Mouse (Mus musculus) erythroblast, embryonic 14.5 days (primary cell): ENCODE data around the gene Ppp1r11. TPM values are rescaled to one million over a fixed set of nuclear protein-coding genes. Genes with fewer than 3 reads are reported as not detected.

Experiments used
- H3K27me3 ChIP-seq: 2 replicates; pipeline ENCODE4 v1.6.1; 2012; ENCODE audit warnings: inconsistent platforms; ENCODE audit not compliant: control insufficient read depth
- H3K36me3 ChIP-seq: 2 replicates; pipeline ENCODE4 v1.6.1; 2012; ENCODE audit warnings: mild to moderate bottlenecking, inconsistent platforms; ENCODE audit not compliant: control insufficient read depth
- H3K4me1 ChIP-seq: 2 replicates; pipeline ENCODE4 v1.6.1; 2012; ENCODE audit warnings: inconsistent platforms; ENCODE audit not compliant: control insufficient read depth
- H3K4me3 ChIP-seq: replicated peaks from 2 replicates; pipeline ENCODE3; 2012; ENCODE audit warnings: moderate library complexity, mild to moderate bottlenecking, inconsistent platforms
- H3K9me3 ChIP-seq: 2 replicates; pipeline ENCODE4 v1.6.1; 2012; ENCODE audit warnings: low read length, inconsistent platforms, mixed read lengths; ENCODE audit not compliant: control insufficient read depth
- GATA1 ChIP-seq: IDR thresholded peaks from 2 replicates; pipeline ENCODE4 v1.6.1; 2012; ENCODE audit warnings: low read length, inconsistent platforms, mixed read lengths
- TAL1 ChIP-seq: IDR thresholded peaks from 3 replicates; pipeline ENCODE4 v1.6.1; 2012; ENCODE audit warnings: low read length, inconsistent platforms, mixed read lengths
- polyA plus RNA-seq: library from polyadenylated mRNA; stranded (reverse); fragments of >175 nt; gene quantifications from 2 replicates; pipeline ENCODE4 v1.2.3, GENCODE M21; 2012

The Ppp1r11 gene
- polyA plus RNA-seq, 1 experiment: 7.6 TPM

DNA sequence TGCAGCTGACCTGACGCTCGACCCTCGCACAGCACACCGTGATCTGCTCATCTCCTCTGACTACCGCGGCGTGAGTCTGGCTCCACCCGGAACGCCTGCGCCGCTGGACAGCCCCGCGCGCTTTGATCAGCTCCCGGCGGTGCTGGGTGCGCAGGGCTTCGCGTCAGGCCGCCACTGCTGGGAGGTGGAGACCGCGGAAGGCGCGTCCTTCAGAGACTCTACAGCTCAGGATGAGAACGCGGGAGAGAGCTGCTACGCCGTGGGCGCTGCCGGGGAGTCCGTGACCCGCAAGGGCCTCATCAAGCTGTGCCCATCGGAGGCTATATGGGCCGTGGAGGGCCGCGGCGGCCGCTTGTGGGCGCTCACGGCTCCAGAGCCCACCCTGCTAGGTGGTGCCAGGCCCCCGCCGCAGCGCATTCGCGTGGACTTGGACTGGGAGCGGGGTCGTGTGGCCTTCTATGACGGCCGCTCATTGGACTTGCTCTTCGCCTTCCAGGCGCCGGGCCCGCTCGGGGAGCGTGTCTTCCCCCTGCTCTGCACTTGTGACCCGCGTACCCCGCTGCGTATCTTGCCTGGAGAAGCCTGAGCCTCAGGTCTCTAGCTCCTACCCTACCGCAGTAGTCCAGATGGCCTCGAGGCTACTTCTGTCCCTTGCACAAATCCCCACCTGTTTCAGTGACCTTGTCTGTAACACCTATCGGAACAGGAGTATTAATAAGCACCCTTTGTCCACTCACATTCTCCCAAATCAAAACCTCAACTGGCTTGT is 4.3 kb downstream of the Ppp1r11 start:
- Histone ChIP-seq H3K4me1 (peaks cover 20% of the 10 kb centered on the region), H3K36me3 (peaks cover 17% of the 10 kb centered on the region), H3K4me3 (peak overlapping the region; percentile 1), H3K9me3 (no peaks in the 10 kb centered on the region), H3K27me3 (peaks cover 62% of the 10 kb centered on the region)
- TF ChIP-seq TAL1 (no peak), GATA1 (no peak)

DNA sequence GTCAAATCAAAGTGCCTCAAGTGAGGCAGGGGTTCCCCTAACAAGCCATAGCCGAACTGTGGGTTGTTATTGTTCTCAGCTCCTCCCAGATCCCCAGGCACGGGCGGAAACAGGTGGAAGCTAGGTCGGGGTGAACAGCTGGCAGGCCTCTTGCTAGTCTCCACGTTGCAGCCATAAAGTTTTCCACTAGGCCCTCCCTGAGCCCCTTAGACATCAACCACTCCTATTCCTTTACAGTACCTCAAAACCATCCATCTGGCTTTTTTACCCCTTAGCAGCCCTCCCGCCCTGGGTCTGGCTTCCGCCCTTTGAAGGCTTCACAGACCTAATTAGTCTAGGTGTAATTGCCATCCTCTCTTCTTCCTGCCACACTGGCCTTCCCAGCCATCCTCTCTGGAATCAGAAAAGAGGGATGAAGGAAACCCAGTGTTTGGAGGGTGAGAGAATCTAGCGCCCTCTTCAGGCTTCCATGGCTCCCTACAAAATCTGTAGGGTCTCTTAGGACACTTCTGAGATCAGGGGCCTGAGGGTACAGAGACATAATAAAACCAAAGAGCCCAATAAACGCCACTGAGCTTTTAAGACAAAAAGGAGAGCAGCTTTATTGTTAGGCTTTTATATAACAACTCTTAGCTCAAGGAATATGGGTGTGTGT is 7.3 kb downstream of the Ppp1r11 start:
- Histone ChIP-seq H3K27me3 (peaks cover 84% of the 10 kb centered on the region), H3K9me3 (no peaks in the 10 kb centered on the region), H3K4me1 (no peaks in the 10 kb centered on the region; the same call in 1 of the 2 replicates), H3K36me3 (peaks cover 10% of the 10 kb centered on the region), H3K4me3 (no peak overlapping the region)
- TF ChIP-seq GATA1 (no peak), TAL1 (no peak)

DNA sequence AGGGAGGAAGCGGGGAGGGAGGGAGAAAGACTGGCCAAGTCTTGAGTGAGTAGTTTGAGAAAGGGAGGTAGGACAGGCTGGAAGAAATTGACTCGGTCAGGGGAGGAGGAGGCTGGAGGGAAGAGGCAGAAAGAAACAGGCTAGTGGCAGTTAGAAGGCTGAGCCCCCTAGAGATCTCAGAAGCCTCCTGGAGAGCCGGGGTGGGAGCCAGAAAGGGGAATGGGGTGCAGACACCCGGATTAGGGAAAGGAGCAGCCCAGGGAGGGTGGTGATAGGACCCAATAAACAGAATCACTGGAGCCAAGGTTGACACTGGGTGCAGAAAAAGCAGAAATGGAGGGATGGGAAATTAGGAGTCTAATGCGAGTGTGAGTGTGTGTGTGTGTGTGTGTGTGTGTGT is 7.8 kb downstream of the Ppp1r11 start:
- H3K27me3 ChIP-seq: peaks cover 88% of the 10 kb centered on the region
- H3K4me1 ChIP-seq: no peaks in the 10 kb centered on the region; the same call in 1 of the 2 replicates
- peaks cover 4% of the 10 kb centered on the region for H3K36me3 ChIP-seq
- no peaks in the 10 kb centered on the region for H3K9me3 ChIP-seq
- TF ChIP-seq TAL1 (no peak), GATA1 (no peak)
- H3K4me3 ChIP-seq: no peak overlapping the region

DNA sequence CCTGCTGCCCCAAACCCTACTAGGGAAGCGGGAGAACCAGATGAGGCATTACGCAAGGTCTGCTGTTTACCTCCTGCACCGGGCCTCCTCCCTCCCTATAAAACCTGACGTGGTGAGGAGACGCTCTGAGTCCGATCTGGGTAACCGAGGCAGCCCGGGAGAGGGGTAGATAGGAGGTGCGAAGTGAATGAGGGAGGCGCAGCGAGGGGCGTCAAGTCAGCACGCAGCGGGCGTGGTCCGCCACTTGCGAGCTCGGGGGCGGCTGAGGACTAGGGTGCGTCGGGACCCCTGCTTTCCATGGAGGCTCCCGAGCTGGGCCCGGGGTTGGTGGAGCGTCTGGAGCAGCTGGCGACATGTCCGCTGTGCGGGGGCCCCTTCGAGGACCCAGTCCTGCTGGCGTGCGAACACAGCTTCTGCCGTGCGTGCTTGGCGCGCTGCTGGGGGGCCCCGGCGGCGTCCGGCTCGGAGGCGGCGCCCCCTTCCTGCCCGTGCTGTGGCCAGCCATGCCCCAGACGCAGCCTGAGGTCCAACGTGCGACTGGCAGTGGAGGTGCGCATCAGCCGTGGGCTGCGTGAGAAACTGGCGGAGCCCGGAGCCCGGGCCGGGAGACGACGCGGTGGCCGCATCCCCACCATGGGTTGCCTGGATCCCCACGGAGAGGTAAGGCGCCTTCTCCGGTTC is 8.6 kb downstream of the Ppp1r11 start, which contains the start of gene Rnf39:
TSS of gene Rnf39 (plus strand) at position 128 of the 681 bp plus-strand sequence.
- TF ChIP-seq GATA1 (no peak), TAL1 (no peak)
- Histone ChIP-seq H3K9me3 (no peaks in the 10 kb centered on the region), H3K4me3 (no peak within 1 kb of the TSS), H3K27me3 (peaks cover 83% of the 10 kb centered on the region), H3K4me1 (no peaks in the 10 kb centered on the region; the same call in 1 of the 2 replicates), H3K36me3 (no peaks in the 10 kb centered on the region)

DNA sequence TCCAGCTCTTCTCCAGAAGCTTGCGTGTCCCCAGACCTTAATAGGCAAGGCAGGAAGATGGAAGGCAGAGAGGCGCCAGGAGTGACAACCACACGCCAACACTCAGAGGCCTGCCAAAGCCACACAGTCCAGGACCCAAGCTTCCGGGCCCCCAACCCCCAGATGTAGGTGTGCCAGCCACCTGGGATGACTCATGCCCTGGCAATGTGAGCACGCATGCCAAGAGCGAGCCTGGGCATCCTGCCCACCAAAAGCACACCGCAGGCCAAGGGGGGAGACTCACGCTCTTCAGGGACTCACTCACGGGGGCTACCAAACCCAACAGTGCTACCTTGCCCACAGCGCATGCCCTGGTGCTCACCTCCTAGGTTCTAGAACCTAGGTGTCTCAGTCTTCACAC is 9.2 kb downstream of the Ppp1r11 start:
- H3K4me3 ChIP-seq: no peak overlapping the region
- peaks cover 78% of the 10 kb centered on the region for H3K27me3 ChIP-seq

DNA sequence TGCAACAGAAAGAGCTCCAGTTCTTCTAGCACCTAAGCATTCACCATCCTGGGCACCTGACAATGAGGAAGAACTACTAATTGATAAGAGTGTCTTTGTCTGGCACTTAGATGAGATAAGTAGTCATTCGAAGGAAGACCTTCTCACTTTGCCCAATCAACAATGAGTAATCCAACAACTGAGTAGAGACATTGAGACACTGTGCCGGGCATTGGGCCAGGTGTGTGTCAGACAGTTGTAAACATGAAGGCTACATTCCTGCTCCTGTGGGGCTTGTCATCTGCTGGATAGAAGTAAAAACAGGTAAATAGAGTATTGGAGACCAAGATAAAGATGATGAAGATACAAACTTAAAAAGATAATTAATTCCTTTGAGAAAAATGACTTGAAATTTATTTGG is 13.5 kb downstream of the Ppp1r11 start:
- Histone ChIP-seq H3K27me3 (peaks cover 35% of the 10 kb centered on the region), H3K4me3 (no peak overlapping the region), H3K4me1 (no peaks in the 10 kb centered on the region), H3K36me3 (no peaks in the 10 kb centered on the region), H3K9me3 (no peaks in the 10 kb centered on the region)
- no peak for TF ChIP-seq TAL1
- TF ChIP-seq GATA1: no peak

More for the DNA sequence above, 9.2 kb downstream of the Ppp1r11 start:
- Histone ChIP-seq H3K36me3 (no peaks in the 10 kb centered on the region), H3K9me3 (no peaks in the 10 kb centered on the region), H3K4me1 (no peaks in the 10 kb centered on the region; the same call in 1 of the 2 replicates)
- TF ChIP-seq GATA1 (no peak), TAL1 (no peak)

DNA sequence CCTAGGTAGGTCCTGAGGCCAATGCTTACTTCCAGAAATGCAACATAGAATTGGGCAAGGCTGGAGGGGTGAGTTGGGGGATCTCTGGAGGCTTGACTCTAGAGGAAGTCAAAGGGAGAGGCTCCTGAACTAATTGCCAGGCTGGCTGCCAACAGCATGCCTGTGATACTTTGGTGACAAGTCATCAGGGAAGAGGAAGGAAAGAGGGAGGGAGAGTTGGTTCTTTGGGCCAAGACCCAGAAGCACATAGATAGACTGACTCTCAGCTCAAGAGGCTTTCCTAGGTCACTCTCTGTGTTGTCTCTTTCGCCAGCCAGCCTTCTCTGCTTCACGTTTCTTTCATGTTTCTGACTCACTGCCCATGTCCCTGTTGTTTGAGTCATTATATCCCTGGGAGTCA is 19.7 kb downstream of the Ppp1r11 start:
- no peaks in the 10 kb centered on the region for H3K4me1 ChIP-seq
- TF ChIP-seq GATA1 (no peak), TAL1 (no peak)

DNA sequence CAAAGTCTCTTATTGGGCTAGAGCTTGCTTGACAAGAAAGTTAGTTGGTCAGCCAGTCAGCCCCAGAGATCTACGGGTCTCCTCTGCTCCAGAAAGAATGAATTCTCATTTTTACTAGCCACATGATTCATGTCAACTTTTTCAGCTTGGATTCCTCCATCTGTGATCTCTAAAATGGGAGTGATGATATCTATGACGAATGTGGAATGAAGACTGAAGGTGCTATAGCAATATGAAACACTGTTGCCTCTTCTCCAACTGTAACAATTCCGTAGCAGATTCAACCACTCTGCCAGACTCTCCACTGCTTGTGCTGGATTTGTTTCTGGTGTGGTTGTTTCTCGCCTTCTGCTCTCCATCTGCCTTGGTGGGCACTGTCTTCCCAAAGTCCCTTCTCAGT is 20.4 kb downstream of the Ppp1r11 start:
- TF ChIP-seq TAL1 (no peak), GATA1 (no peak)
- no peaks in the 10 kb centered on the region for H3K27me3 ChIP-seq
- no peaks in the 10 kb centered on the region for H3K36me3 ChIP-seq
- no peaks in the 10 kb centered on the region for H3K9me3 ChIP-seq
- no peaks in the 10 kb centered on the region for H3K4me1 ChIP-seq
- H3K4me3 ChIP-seq: no peak overlapping the region

More for the DNA sequence above, 19.7 kb downstream of the Ppp1r11 start:
- Histone ChIP-seq H3K36me3 (no peaks in the 10 kb centered on the region), H3K4me3 (no peak overlapping the region), H3K9me3 (no peaks in the 10 kb centered on the region), H3K27me3 (no peaks in the 10 kb centered on the region)

DNA sequence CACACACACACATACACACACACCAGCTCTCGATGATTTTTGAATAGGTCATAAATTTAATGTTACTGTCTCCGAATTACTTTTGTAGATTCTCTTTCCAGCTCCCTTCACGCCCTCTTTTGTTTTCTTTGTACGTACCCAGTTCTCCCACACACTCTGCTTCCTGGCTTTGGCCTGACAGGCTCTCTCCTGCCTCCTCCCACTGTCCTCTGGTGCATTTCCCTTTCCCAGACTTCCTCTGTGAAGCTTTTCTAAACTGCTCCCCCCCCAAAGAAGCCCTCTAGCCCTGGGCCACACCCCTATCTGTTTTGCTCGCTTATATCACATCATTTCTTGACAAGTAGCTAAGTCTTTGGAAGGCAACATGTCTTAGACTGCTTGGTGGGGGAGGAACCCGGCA is 21.3 kb downstream of the Ppp1r11 start:
- no peaks in the 10 kb centered on the region for H3K9me3 ChIP-seq
- TF ChIP-seq TAL1 (no peak), GATA1 (no peak)
- H3K27me3 ChIP-seq: no peaks in the 10 kb centered on the region
- no peaks in the 10 kb centered on the region for H3K36me3 ChIP-seq
- H3K4me3 ChIP-seq: no peak overlapping the region
- H3K4me1 ChIP-seq: no peaks in the 10 kb centered on the region
